26 mouse cellular contexts compared by ENCODE assay signal in genomic region chr11:57837861-57838680, GRCm38 (mm10). TPM values are rescaled to one million over a fixed set of nuclear protein-coding genes. Genes with fewer than 3 reads are reported as not detected.
DNase-seq lines count a peak whose midpoint lies in the region; ATAC-seq lines count a peak whose summit lies in the region.
"Had no signal": no experiment of that assay in that cellular context is flagged by ENCODE, and none has a peak within 500 bp of the region (broad histone marks: within the 10 kb centered on the region; RNA-seq: fewer than 3 reads in every experiment).

No protein-coding gene starts in this region.

- WGBS in heart, embryonic 14.5 days: 35% methylated on average over 22 of the region's 22 CpGs
- 7% methylated on average over 22 of the region's 22 CpGs for WGBS in midbrain, embryonic 11.5 days
- 5% methylated on average over 22 of the region's 22 CpGs for WGBS in midbrain, embryonic 16.5 days
- WGBS in intestine, embryonic 16.5 days: 12% methylated on average over 22 of the region's 22 CpGs
- WGBS in limb, embryonic 13.5 days: 7% methylated on average over 22 of the region's 22 CpGs

- peaks cover 6 to 11% of the 10 kb centered on the region in 2 experiments for H3K4me1 ChIP-seq in heart, embryonic 14.5 days (ENCODE audit: control insufficient read depth in 2 of 2, insufficient read depth in 2 of 2, low read length in 2 of 2)
- no peaks in the 10 kb centered on the region for H3K4me1 ChIP-seq in midbrain, embryonic 11.5 days (ENCODE audit: control insufficient read depth, insufficient read depth, low read length)
- H3K4me1 ChIP-seq in midbrain, embryonic 16.5 days (ENCODE audit: control insufficient read depth, insufficient read depth, low read length): peaks cover 8% of the 10 kb centered on the region; the same call in 1 of the 2 replicates
- H3K4me1 ChIP-seq in intestine, embryonic 16.5 days (ENCODE audit: control insufficient read depth, insufficient read depth, low read length): peaks cover 19% of the 10 kb centered on the region
- H3K4me1 ChIP-seq in limb, embryonic 13.5 days: peaks cover 22% of the 10 kb centered on the region

- no peak for DNase-seq in heart, adult 9 months (ENCODE audit: low spot score in 2 of 2)
- peak; percentile 92 for DNase-seq in midbrain, embryonic 11.5 days (ENCODE audit: low spot score, missing footprints)
- no peak for DNase-seq in kidney, postnatal 10 days
- DNase-seq: adrenal gland, adult 8-10 months; cerebellum, adult 18-20 months; cerebellum, postnatal 14 days; embryo, embryonic 11 days; gastrocnemius, adult 2 months; lung, postnatal 4 days; right cerebral cortex, adult 18-20 months; right cerebral cortex, postnatal 4 days; thymus, postnatal 14 days had no signal

- no peaks in the 10 kb centered on the region for H3K9me3 ChIP-seq in heart, embryonic 14.5 days (ENCODE audit: control insufficient read depth, low read length)
- H3K9me3 ChIP-seq in midbrain, embryonic 11.5 days (ENCODE audit: control insufficient read depth, low read length): no peaks in the 10 kb centered on the region
- no peaks in the 10 kb centered on the region for H3K9me3 ChIP-seq in midbrain, embryonic 16.5 days (replicated peaks; ENCODE audit: control insufficient read depth, low read length, poor library complexity, severe bottlenecking)
- no peaks in the 10 kb centered on the region for H3K9me3 ChIP-seq in intestine, embryonic 16.5 days (ENCODE audit: control insufficient read depth, low read length)
- no peaks in the 10 kb centered on the region for H3K9me3 ChIP-seq in limb, embryonic 13.5 days
- H3K9me3 ChIP-seq: embryonic facial prominence, embryonic 15.5 days; hindbrain, embryonic 13.5 days; kidney, embryonic 15.5 days; neural tube, embryonic 12.5 days had no signal

- no peak overlapping the region for H3K4me3 ChIP-seq in heart, embryonic 14.5 days (ENCODE audit: control insufficient read depth in 1 of 2, insufficient read depth in 1 of 2, low read depth in 1 of 2, low read length in 2 of 2)
- H3K4me3 ChIP-seq in midbrain, embryonic 11.5 days (ENCODE audit: low read depth, low read length): no peak overlapping the region
- no peak overlapping the region for H3K4me3 ChIP-seq in midbrain, embryonic 16.5 days (ENCODE audit: low read depth, low read length)
- no peak overlapping the region for H3K4me3 ChIP-seq in intestine, embryonic 16.5 days (ENCODE audit: low read length)
- no peak overlapping the region for H3K4me3 ChIP-seq in limb, embryonic 13.5 days
- H3K4me3 ChIP-seq: gastrocnemius, adult 2 months; hindbrain, embryonic 13.5 days; left cerebral cortex, adult 2 months; neural tube, embryonic 12.5 days had no signal

- H3K27me3 ChIP-seq in heart, embryonic 14.5 days (ENCODE audit: control insufficient read depth, insufficient read depth, low read length): peaks cover 77% of the 10 kb centered on the region
- H3K27me3 ChIP-seq in midbrain, embryonic 11.5 days (ENCODE audit: control insufficient read depth, insufficient read depth, low read length): peaks cover 87% of the 10 kb centered on the region
- peaks cover 72% of the 10 kb centered on the region for H3K27me3 ChIP-seq in midbrain, embryonic 16.5 days (ENCODE audit: control insufficient read depth, insufficient read depth, low read depth, low read length)
- peaks cover 33% of the 10 kb centered on the region for H3K27me3 ChIP-seq in intestine, embryonic 16.5 days (replicated peaks; ENCODE audit: control insufficient read depth, insufficient read depth, low read length)
- H3K27me3 ChIP-seq in limb, embryonic 13.5 days: peaks cover 94% of the 10 kb centered on the region

- no peak for ATAC-seq in heart, embryonic 14.5 days (ENCODE audit: insufficient number of reproducible peaks, insufficient read depth, low FRiP score, low read depth)
- ATAC-seq in midbrain, embryonic 11.5 days (ENCODE audit: low FRiP score): no peak
- no peak for ATAC-seq in midbrain, embryonic 16.5 days
- ATAC-seq in intestine, embryonic 16.5 days: no peak
- peak; percentile 13; the same call in 1 of the 2 replicates for ATAC-seq in limb, embryonic 13.5 days (ENCODE audit: low FRiP score, low read depth)
- ATAC-seq: activated CD4-positive, CD25-positive, alpha-beta regulatory T cell, adult 4 months; forebrain, embryonic 14.5 days; inflammation-experienced regulatory T-cells, adult 6 months had no signal

- H3K36me3 ChIP-seq in heart, embryonic 14.5 days (ENCODE audit: control insufficient read depth, insufficient read depth, low read length): no peaks in the 10 kb centered on the region
- no peaks in the 10 kb centered on the region for H3K36me3 ChIP-seq in midbrain, embryonic 11.5 days (ENCODE audit: control insufficient read depth, insufficient read depth, low read length)
- H3K36me3 ChIP-seq in midbrain, embryonic 16.5 days (ENCODE audit: control insufficient read depth, insufficient read depth, low read length): no peaks in the 10 kb centered on the region
- H3K36me3 ChIP-seq in intestine, embryonic 16.5 days (ENCODE audit: control insufficient read depth, insufficient read depth, low read length): no peaks in the 10 kb centered on the region
- no peaks in the 10 kb centered on the region for H3K36me3 ChIP-seq in limb, embryonic 13.5 days
- H3K36me3 ChIP-seq: embryonic facial prominence, embryonic 15.5 days; hindbrain, embryonic 13.5 days; kidney, embryonic 15.5 days; neural tube, embryonic 12.5 days had no signal

- peak overlapping the region; percentile 3; the same call in 1 of the 2 replicates for H3K4me2 ChIP-seq in heart, embryonic 14.5 days (ENCODE audit: low read length)
- H3K4me2 ChIP-seq in midbrain, embryonic 11.5 days: no peak overlapping the region
- no peak overlapping the region for H3K4me2 ChIP-seq in midbrain, embryonic 16.5 days (ENCODE audit: low read length)
- H3K4me2 ChIP-seq in intestine, embryonic 16.5 days (ENCODE audit: low read depth, low read length): no peak overlapping the region
- 0 out of 2 replicates have a peak overlapping the region, but pooled peaks have one; percentile 4 for H3K4me2 ChIP-seq in limb, embryonic 13.5 days (replicated peaks)
- H3K4me2 ChIP-seq: hindbrain, embryonic 13.5 days had no signal

- H3K9ac ChIP-seq in heart, embryonic 14.5 days (ENCODE audit: low read length): no peak overlapping the region
- H3K9ac ChIP-seq in midbrain, embryonic 11.5 days (ENCODE audit: low read length): no peak overlapping the region
- H3K9ac ChIP-seq in midbrain, embryonic 16.5 days (ENCODE audit: low read depth, low read length): no peak overlapping the region
- no peak overlapping the region for H3K9ac ChIP-seq in intestine, embryonic 16.5 days (ENCODE audit: low read depth, low read length)
- H3K9ac ChIP-seq in limb, embryonic 13.5 days: no peak overlapping the region
- H3K9ac ChIP-seq: embryonic facial prominence, embryonic 15.5 days; hindbrain, embryonic 13.5 days; kidney, embryonic 15.5 days; neural tube, embryonic 12.5 days had no signal

- no peak overlapping the region for H3K27ac ChIP-seq in heart, embryonic 14.5 days (replicated peaks in 1 of 2; ENCODE audit: control insufficient read depth in 1 of 2, insufficient read depth in 1 of 2, low read depth in 2 of 2, low read length in 2 of 2)
- H3K27ac ChIP-seq in midbrain, embryonic 11.5 days (ENCODE audit: low read depth, low read length): no peak overlapping the region
- H3K27ac ChIP-seq in midbrain, embryonic 16.5 days (ENCODE audit: low read length): no peak overlapping the region
- H3K27ac ChIP-seq in intestine, embryonic 16.5 days (ENCODE audit: low read length): peak overlapping the region; percentile 42; the same call in 1 of the 2 replicates
- H3K27ac ChIP-seq in limb, embryonic 13.5 days: no peak overlapping the region
- H3K27ac ChIP-seq: embryonic facial prominence, embryonic 15.5 days; gastrocnemius, adult 2 months; hindbrain, embryonic 13.5 days; kidney, embryonic 15.5 days; left cerebral cortex, adult 2 months; neural tube, embryonic 12.5 days had no signal

RNA-seq across cellular contexts. Expression of gene Hand1, which starts 5.5 kb away (rescaled TPM):
- 13.0 and 14.1 TPM in 2 replicates for polyA plus RNA-seq in heart, embryonic 14.5 days (2014; fragmentation: Nextera tagmentation; extraction: Ambion mirVana)
- polyA plus RNA-seq in midbrain, embryonic 11.5 days (2014; fragmentation: Nextera tagmentation; extraction: Ambion mirVana): not detected in 2 replicates
- polyA plus RNA-seq in midbrain, embryonic 16.5 days (2015; fragmentation: Nextera tagmentation; extraction: Ambion mirVana): not detected in 2 replicates
- 22.0 and 23.0 TPM in 2 replicates for polyA plus RNA-seq in intestine, embryonic 16.5 days (2015; fragmentation: Nextera tagmentation; extraction: Ambion mirVana)
- polyA plus RNA-seq in limb, embryonic 13.5 days (2015; fragmentation: Nextera tagmentation; extraction: Ambion mirVana): 2.7 and 3.1 TPM in 2 replicates
- polyA plus RNA-seq: activated CD4-positive, CD25-positive, alpha-beta regulatory T cell, adult 4 months; C2C12; forebrain, embryonic 14.5 days; hindbrain, embryonic 13.5 days; inflammation-experienced regulatory T-cells, adult 6 months; liver, adult 2 months had no signal

RNA-seq across cellular contexts. Expression of gene Sap30l, which starts 36.6 kb away (rescaled TPM):
- polyA plus RNA-seq in heart, embryonic 14.5 days (2014; fragmentation: Nextera tagmentation; extraction: Ambion mirVana): 14.2 and 20.4 TPM in 2 replicates
- 14.5 and 14.7 TPM in 2 replicates for polyA plus RNA-seq in midbrain, embryonic 11.5 days (2014; fragmentation: Nextera tagmentation; extraction: Ambion mirVana)
- 5.6 and 5.9 TPM in 2 replicates for polyA plus RNA-seq in midbrain, embryonic 16.5 days (2015; fragmentation: Nextera tagmentation; extraction: Ambion mirVana)
- polyA plus RNA-seq in intestine, embryonic 16.5 days (2015; fragmentation: Nextera tagmentation; extraction: Ambion mirVana): 5.9 and 6.7 TPM in 2 replicates
- polyA plus RNA-seq in limb, embryonic 13.5 days (2015; fragmentation: Nextera tagmentation; extraction: Ambion mirVana): 11.0 and 12.2 TPM in 2 replicates

Comparison
In these comparisons a context has a peak if more than half of its experiments do, and no peak if none do; other contexts are left out.
1. H3K4me2 ChIP-seq: peak in heart, embryonic 14.5 days (single experiment) and limb, embryonic 13.5 days (single experiment); none in midbrain, embryonic 11.5 days (single experiment), midbrain, embryonic 16.5 days (single experiment) and intestine, embryonic 16.5 days (single experiment).